ENCODE assay signal across 9 mouse cellular contexts in the genomic region with DNA sequence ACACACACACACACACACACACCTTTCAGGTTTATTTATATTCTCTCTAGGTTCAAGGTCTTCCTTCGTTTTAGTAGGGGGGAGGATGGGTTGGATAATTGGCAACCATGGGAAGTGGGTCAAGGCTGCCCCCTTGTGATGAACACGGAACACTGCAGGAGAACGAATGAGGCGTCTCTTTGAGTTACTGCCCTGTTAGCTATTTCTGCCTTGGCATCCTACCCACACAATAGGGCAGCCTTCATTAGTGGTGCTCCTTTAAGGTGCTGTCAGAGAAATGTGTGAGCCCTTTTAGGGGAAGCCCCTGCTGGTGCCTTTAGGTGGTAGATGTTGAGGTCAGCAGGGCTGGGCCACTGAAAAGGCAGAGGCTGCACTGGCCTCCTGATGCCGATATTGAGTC. TPM values are rescaled to one million over a fixed set of nuclear protein-coding genes. Genes with fewer than 3 reads are reported as not detected.
DNase-seq lines count a peak whose midpoint lies in the region; ATAC-seq lines count a peak whose summit lies in the region.
"Had no signal": no experiment of that assay in that cellular context is flagged by ENCODE, and none has a peak within 500 bp of the region (broad histone marks: within the 10 kb centered on the region; RNA-seq: fewer than 3 reads in every experiment).

No protein-coding gene starts in this region.

- no peak overlapping the region for H3K4me3 ChIP-seq in hindbrain, embryonic 10.5 days
- no peak overlapping the region for H3K4me3 ChIP-seq in hindbrain, embryonic 16.5 days (ENCODE audit: low read length)
- H3K4me3 ChIP-seq in embryonic facial prominence, embryonic 11.5 days (ENCODE audit: low read depth, low read length) = no peak overlapping the region
- H3K4me3 ChIP-seq: embryonic facial prominence, embryonic 12.5 days had no signal

- ATAC-seq in hindbrain, embryonic 16.5 days = no peak; the same call in 1 of the 2 replicates
- ATAC-seq in embryonic facial prominence, embryonic 11.5 days (replicated peaks; ENCODE audit: insufficient number of reproducible peaks, low FRiP score, low TSS enrichment, low read depth) = no peak
- peak; percentile 41; the same call in 1 of the 2 replicates for ATAC-seq in monocyte, adult 5-6 weeks (replicated peaks; ENCODE audit: insufficient number of reproducible peaks, low FRiP score, low TSS enrichment, poor library complexity, severe bottlenecking)

- no peaks in the 10 kb centered on the region for H3K36me3 ChIP-seq in hindbrain, embryonic 10.5 days
- no peaks in the 10 kb centered on the region for H3K36me3 ChIP-seq in hindbrain, embryonic 16.5 days (ENCODE audit: control insufficient read depth, insufficient read depth, low read length)
- no peaks in the 10 kb centered on the region for H3K36me3 ChIP-seq in embryonic facial prominence, embryonic 11.5 days (replicated peaks; ENCODE audit: control insufficient read depth, insufficient read depth, low read depth, low read length)
- H3K36me3 ChIP-seq: embryonic facial prominence, embryonic 12.5 days had no signal

- no peaks in the 10 kb centered on the region for H3K9me3 ChIP-seq in hindbrain, embryonic 10.5 days
- no peaks in the 10 kb centered on the region for H3K9me3 ChIP-seq in hindbrain, embryonic 16.5 days (ENCODE audit: control insufficient read depth, low read length)
- H3K9me3 ChIP-seq in embryonic facial prominence, embryonic 11.5 days (replicated peaks; ENCODE audit: control insufficient read depth, low read length) = no peaks in the 10 kb centered on the region
- H3K9me3 ChIP-seq: embryonic facial prominence, embryonic 12.5 days had no signal

- peaks cover 18% of the 10 kb centered on the region for H3K4me1 ChIP-seq in hindbrain, embryonic 10.5 days (replicated peaks)
- H3K4me1 ChIP-seq in hindbrain, embryonic 16.5 days (ENCODE audit: control insufficient read depth, insufficient read depth, low read depth, low read length) = peaks cover 11% of the 10 kb centered on the region
- H3K4me1 ChIP-seq in embryonic facial prominence, embryonic 11.5 days (ENCODE audit: control insufficient read depth, insufficient read depth, low read length) = no peaks in the 10 kb centered on the region

- DNase-seq in hindbrain, embryonic 10.5 days (ENCODE audit: low spot score) = peak; percentile 49
- peak; percentile 25 for DNase-seq in CD4-positive helper T cell, adult 2 months (ENCODE audit: low read depth, low spot score)
- DNase-seq in adrenal gland, adult 2 months = peak; percentile 53
- peak; percentile 59 for DNase-seq in embryonic facial prominence, embryonic 11.5 days (ENCODE audit: low spot score)
- DNase-seq in kidney, adult 8-10 months = peak; percentile 32 to 40
- no peak for DNase-seq in ovary, adult 18-20 months (ENCODE audit: low spot score)

- H3K27ac ChIP-seq in hindbrain, embryonic 10.5 days = no peak overlapping the region
- H3K27ac ChIP-seq in hindbrain, embryonic 16.5 days (ENCODE audit: low read depth, low read length) = no peak overlapping the region
- no peak overlapping the region for H3K27ac ChIP-seq in embryonic facial prominence, embryonic 11.5 days (replicated peaks; ENCODE audit: low read depth, low read length)
- H3K27ac ChIP-seq: embryonic facial prominence, embryonic 12.5 days had no signal

- no peaks in the 10 kb centered on the region for H3K27me3 ChIP-seq in hindbrain, embryonic 10.5 days (ENCODE audit: insufficient read depth, poor library complexity, severe bottlenecking)
- H3K27me3 ChIP-seq in hindbrain, embryonic 16.5 days (replicated peaks; ENCODE audit: control insufficient read depth, insufficient read depth, low read length) = no peaks in the 10 kb centered on the region
- H3K27me3 ChIP-seq in embryonic facial prominence, embryonic 11.5 days (ENCODE audit: control insufficient read depth, insufficient read depth, low read length) = no peaks in the 10 kb centered on the region
- H3K27me3 ChIP-seq: embryonic facial prominence, embryonic 12.5 days had no signal

- WGBS in hindbrain, embryonic 10.5 days = 22% methylated on average over 5 of the region's 5 CpGs
- WGBS in hindbrain, embryonic 16.5 days = 20% methylated on average over 5 of the region's 5 CpGs
- 23% methylated on average over 5 of the region's 5 CpGs for WGBS in embryonic facial prominence, embryonic 11.5 days

- no peak overlapping the region for H3K4me2 ChIP-seq in hindbrain, embryonic 16.5 days (ENCODE audit: low read length)
- H3K4me2 ChIP-seq in embryonic facial prominence, embryonic 11.5 days (ENCODE audit: low read depth, low read length) = no peak overlapping the region
- H3K4me2 ChIP-seq: embryonic facial prominence, embryonic 12.5 days had no signal

- no peak overlapping the region for H3K9ac ChIP-seq in hindbrain, embryonic 16.5 days (ENCODE audit: low read depth, low read length)
- H3K9ac ChIP-seq in embryonic facial prominence, embryonic 11.5 days (replicated peaks; ENCODE audit: low read length) = no peak overlapping the region
- H3K9ac ChIP-seq: embryonic facial prominence, embryonic 12.5 days had no signal

RNA-seq across cellular contexts. Expression of a gene that starts 8.7 kb away (rescaled TPM):
- not detected in 2 replicates for polyA plus RNA-seq in hindbrain, embryonic 10.5 days (2016; fragmentation: Nextera tagmentation; extraction: Ambion mirVana)
- polyA plus RNA-seq in hindbrain, embryonic 16.5 days (2015; fragmentation: Nextera tagmentation; extraction: Ambion mirVana) = not detected in 2 replicates
- total RNA-seq in adrenal gland, adult 2 months (2021) = not detected
- not detected in 2 replicates for polyA plus RNA-seq in adrenal gland, adult 2 months (2012; rRNA removed)
- not detected in 2 replicates for polyA plus RNA-seq in embryonic facial prominence, embryonic 11.5 days (2014; fragmentation: Nextera tagmentation; extraction: Ambion mirVana)
- not detected in 3 replicates for total RNA-seq in monocyte, adult 5-6 weeks (2017)
- polyA plus RNA-seq: embryonic facial prominence, embryonic 12.5 days had no signal

RNA-seq across cellular contexts. Expression of a gene that starts 29.9 kb away (rescaled TPM):
- not detected in 2 replicates for polyA plus RNA-seq in hindbrain, embryonic 10.5 days (2016; fragmentation: Nextera tagmentation; extraction: Ambion mirVana)
- polyA plus RNA-seq in hindbrain, embryonic 16.5 days (2015; fragmentation: Nextera tagmentation; extraction: Ambion mirVana) = not detected in 2 replicates
- total RNA-seq in adrenal gland, adult 2 months (2021) = not detected
- not detected in 2 replicates for polyA plus RNA-seq in adrenal gland, adult 2 months (2012; rRNA removed)
- polyA plus RNA-seq in embryonic facial prominence, embryonic 11.5 days (2014; fragmentation: Nextera tagmentation; extraction: Ambion mirVana) = not detected in 2 replicates
- 1.2 TPM in 1 of 3 replicates, not detected in the others for total RNA-seq in monocyte, adult 5-6 weeks (2017)
- polyA plus RNA-seq: embryonic facial prominence, embryonic 12.5 days had no signal
